Mouse (Mus musculus): ENCODE data around the gene Tapt1. TPM values are rescaled to one million over a fixed set of nuclear protein-coding genes. Genes with fewer than 3 reads are reported as not detected.

The Tapt1 gene
- polyA plus RNA-seq, 1 experiment from 2014 or later: 31.0 TPM

GRCm38 (mm10) chr5:44241726-44242125, 15.3 kb upstream of the Tapt1 start:
- Histone ChIP-seq H3K9ac (ENCODE audit: low read length) (no peak overlapping the region), H3K36me3 (ENCODE audit: control insufficient read depth, insufficient read depth, low read length) (no peaks in the 10 kb centered on the region), H3K9me3 (ENCODE audit: control insufficient read depth, low read length) (no peaks in the 10 kb centered on the region), H3K4me3 (ENCODE audit: low read depth, low read length) (no peak overlapping the region), H3K4me1 (replicated peaks; ENCODE audit: control insufficient read depth, insufficient read depth, low read length) (no peaks in the 10 kb centered on the region), H3K4me2 (ENCODE audit: low read depth, low read length, severe bottlenecking) (no peak overlapping the region), H3K27me3 (ENCODE audit: control insufficient read depth, insufficient read depth, low read length) (no peaks in the 10 kb centered on the region), H3K27ac (ENCODE audit: low read depth, low read length) (no peak overlapping the region)
- ATAC-seq (replicated peaks; ENCODE audit: low FRiP score) (no peak), DNase-seq (ENCODE audit: low spot score) (no peak)
- 98% methylated on average over 1 of the region's 1 CpGs for WGBS

GRCm38 (mm10) chr5:44239187-44240136, 13.0 kb upstream of the Tapt1 start:
- ATAC-seq (replicated peaks; ENCODE audit: low FRiP score): no peak
- no peak for DNase-seq (ENCODE audit: low spot score)

GRCm38 (mm10) chr5:44238201-44238600, 11.8 kb upstream of the Tapt1 start:
- H3K36me3 ChIP-seq (ENCODE audit: control insufficient read depth, insufficient read depth, low read length): no peaks in the 10 kb centered on the region
- H3K9me3 ChIP-seq (ENCODE audit: control insufficient read depth, low read length): no peaks in the 10 kb centered on the region
- ATAC-seq (replicated peaks; ENCODE audit: low FRiP score) (no peak), DNase-seq (ENCODE audit: low spot score) (no peak)
- H3K4me2 ChIP-seq (ENCODE audit: low read depth, low read length, severe bottlenecking): no peak overlapping the region
- no peak overlapping the region for H3K4me3 ChIP-seq (ENCODE audit: low read depth, low read length)
- 92% methylated on average over 7 of the region's 7 CpGs for WGBS
- no peak overlapping the region for H3K9ac ChIP-seq (ENCODE audit: low read length)
- no peaks in the 10 kb centered on the region; the same call in 1 of the 2 replicates for H3K4me1 ChIP-seq (replicated peaks; ENCODE audit: control insufficient read depth, insufficient read depth, low read length)
- no peak overlapping the region for H3K27ac ChIP-seq (ENCODE audit: low read depth, low read length)
- H3K27me3 ChIP-seq (ENCODE audit: control insufficient read depth, insufficient read depth, low read length): no peaks in the 10 kb centered on the region

More at GRCm38 (mm10) chr5:44239187-44240136, 13.0 kb upstream of the Tapt1 start:
- Histone ChIP-seq H3K4me3 (ENCODE audit: low read depth, low read length) (no peak overlapping the region), H3K4me2 (ENCODE audit: low read depth, low read length, severe bottlenecking) (no peak overlapping the region), H3K4me1 (replicated peaks; ENCODE audit: control insufficient read depth, insufficient read depth, low read length) (no peaks in the 10 kb centered on the region), H3K36me3 (ENCODE audit: control insufficient read depth, insufficient read depth, low read length) (no peaks in the 10 kb centered on the region), H3K9me3 (ENCODE audit: control insufficient read depth, low read length) (no peaks in the 10 kb centered on the region), H3K9ac (ENCODE audit: low read length) (no peak overlapping the region), H3K27ac (ENCODE audit: low read depth, low read length) (no peak overlapping the region), H3K27me3 (ENCODE audit: control insufficient read depth, insufficient read depth, low read length) (no peaks in the 10 kb centered on the region)
- WGBS: 75% methylated on average over 7 of the region's 7 CpGs

GRCm38 (mm10) chr5:44234606-44235005, 8.2 kb upstream of the Tapt1 start:
- H3K36me3 ChIP-seq (ENCODE audit: control insufficient read depth, insufficient read depth, low read length): no peaks in the 10 kb centered on the region
- no peaks in the 10 kb centered on the region for H3K9me3 ChIP-seq (ENCODE audit: control insufficient read depth, low read length)
- no peak for DNase-seq (ENCODE audit: low spot score)
- 90% methylated on average over 7 of the region's 7 CpGs for WGBS
- no peak for ATAC-seq (replicated peaks; ENCODE audit: low FRiP score)
- no peak overlapping the region for H3K4me3 ChIP-seq (ENCODE audit: low read depth, low read length)
- no peaks in the 10 kb centered on the region; the same call in 1 of the 2 replicates for H3K4me1 ChIP-seq (replicated peaks; ENCODE audit: control insufficient read depth, insufficient read depth, low read length)
- H3K4me2 ChIP-seq (ENCODE audit: low read depth, low read length, severe bottlenecking): no peak overlapping the region
- no peaks in the 10 kb centered on the region for H3K27me3 ChIP-seq (ENCODE audit: control insufficient read depth, insufficient read depth, low read length)
- H3K9ac ChIP-seq (ENCODE audit: low read length): no peak overlapping the region
- no peak overlapping the region for H3K27ac ChIP-seq (ENCODE audit: low read depth, low read length)

- Histone ChIP-seq H3K36me3 (ENCODE audit: control insufficient read depth, insufficient read depth, low read length) (no peaks in the 10 kb centered on the region), H3K27ac (ENCODE audit: low read depth, low read length) (no peak overlapping the region), H3K4me2 (ENCODE audit: low read depth, low read length, severe bottlenecking) (no peak overlapping the region), H3K27me3 (ENCODE audit: control insufficient read depth, insufficient read depth, low read length) (no peaks in the 10 kb centered on the region), H3K9me3 (ENCODE audit: control insufficient read depth, low read length) (no peaks in the 10 kb centered on the region), H3K9ac (ENCODE audit: low read length) (no peak overlapping the region), H3K4me1 (replicated peaks; ENCODE audit: control insufficient read depth, insufficient read depth, low read length) (no peaks in the 10 kb centered on the region; the same call in 1 of the 2 replicates), H3K4me3 (ENCODE audit: low read depth, low read length) (no peak overlapping the region)
- ATAC-seq (replicated peaks; ENCODE audit: low FRiP score) (no peak), DNase-seq (ENCODE audit: low spot score) (no peak)
- 81% methylated on average over 3 of the region's 3 CpGs for WGBS
Observed at GRCm38 (mm10) chr5:44233933-44234332, 7.5 kb upstream of the Tapt1 start.

- WGBS: 84% methylated on average over 4 of the region's 4 CpGs
- no peak overlapping the region for H3K4me3 ChIP-seq (ENCODE audit: low read depth, low read length)
- no peak overlapping the region for H3K9ac ChIP-seq (ENCODE audit: low read length)
- no peak overlapping the region for H3K4me2 ChIP-seq (ENCODE audit: low read depth, low read length, severe bottlenecking)
- peaks cover 6% of the 10 kb centered on the region; the same call in 1 of the 2 replicates for H3K4me1 ChIP-seq (replicated peaks; ENCODE audit: control insufficient read depth, insufficient read depth, low read length)
- H3K36me3 ChIP-seq (ENCODE audit: control insufficient read depth, insufficient read depth, low read length): no peaks in the 10 kb centered on the region
- no peaks in the 10 kb centered on the region for H3K27me3 ChIP-seq (ENCODE audit: control insufficient read depth, insufficient read depth, low read length)
- no peak overlapping the region for H3K27ac ChIP-seq (ENCODE audit: low read depth, low read length)
- DNase-seq (ENCODE audit: low spot score) (no peak), ATAC-seq (replicated peaks; ENCODE audit: low FRiP score) (no peak)
- no peaks in the 10 kb centered on the region for H3K9me3 ChIP-seq (ENCODE audit: control insufficient read depth, low read length)
Observed at GRCm38 (mm10) chr5:44228756-44229155, 2.3 kb upstream of the Tapt1 start.

- ATAC-seq (replicated peaks; ENCODE audit: low FRiP score) (no peak), DNase-seq (ENCODE audit: low spot score) (no peak)
- Histone ChIP-seq H3K9me3 (ENCODE audit: control insufficient read depth, low read length) (no peaks in the 10 kb centered on the region), H3K4me1 (replicated peaks; ENCODE audit: control insufficient read depth, insufficient read depth, low read length) (peaks cover 6% of the 10 kb centered on the region; the same call in 1 of the 2 replicates), H3K36me3 (ENCODE audit: control insufficient read depth, insufficient read depth, low read length) (no peaks in the 10 kb centered on the region), H3K9ac (ENCODE audit: low read length) (no peak overlapping the region), H3K4me3 (ENCODE audit: low read depth, low read length) (no peak overlapping the region), H3K27ac (ENCODE audit: low read depth, low read length) (no peak overlapping the region), H3K4me2 (ENCODE audit: low read depth, low read length, severe bottlenecking) (no peak overlapping the region), H3K27me3 (ENCODE audit: control insufficient read depth, insufficient read depth, low read length) (no peaks in the 10 kb centered on the region)
- 78% methylated on average over 1 of the region's 1 CpGs for WGBS
Observed at GRCm38 (mm10) chr5:44228323-44228722, 1.9 kb upstream of the Tapt1 start.

GRCm38 (mm10) chr5:44227462-44227840, 1.0 kb upstream of the Tapt1 start:
- Histone ChIP-seq H3K4me1 (replicated peaks; ENCODE audit: control insufficient read depth, insufficient read depth, low read length) (peaks cover 6% of the 10 kb centered on the region; the same call in 1 of the 2 replicates), H3K27me3 (ENCODE audit: control insufficient read depth, insufficient read depth, low read length) (no peaks in the 10 kb centered on the region), H3K36me3 (ENCODE audit: control insufficient read depth, insufficient read depth, low read length) (no peaks in the 10 kb centered on the region), H3K4me3 (ENCODE audit: low read depth, low read length) (peak overlapping the region; percentile 84), H3K9me3 (ENCODE audit: control insufficient read depth, low read length) (no peaks in the 10 kb centered on the region), H3K27ac (ENCODE audit: low read depth, low read length) (peak overlapping the region; percentile 65), H3K9ac (ENCODE audit: low read length) (peak overlapping the region; percentile 95), H3K4me2 (ENCODE audit: low read depth, low read length, severe bottlenecking) (peak overlapping the region; percentile 79)
- no peak for DNase-seq (ENCODE audit: low spot score)
- WGBS: 9% methylated on average over 6 of the region's 6 CpGs
- ATAC-seq (replicated peaks; ENCODE audit: low FRiP score): no peak
